Mouse (Mus musculus): ENCODE measurements around the gene H2-Q10.
"Not testable (repeated sequence)": the region's sequence is repeated elsewhere in the genome, so short reads cannot be mapped to it uniquely, and the experiment has no call there.

DNA sequence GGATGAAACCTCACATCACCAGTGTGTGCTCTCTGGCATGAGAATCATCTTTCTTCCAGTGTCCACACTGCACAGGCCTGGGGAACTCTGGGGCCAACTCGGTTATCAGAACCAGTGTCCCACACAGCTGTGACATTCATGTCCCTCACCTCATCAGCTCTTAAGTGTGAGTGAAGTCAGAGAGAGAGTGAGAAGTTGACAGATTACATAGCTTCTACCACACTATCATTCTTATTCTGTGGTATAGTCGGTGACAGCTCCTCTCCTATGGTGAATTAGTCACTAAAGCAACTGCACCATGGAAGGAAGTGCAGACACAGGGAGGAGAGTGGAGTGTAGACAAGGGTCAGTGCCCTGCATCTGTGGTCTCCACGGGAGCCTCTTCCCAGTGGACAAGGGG is 953 bp upstream of the H2-Q10 start:
- not testable (repeated sequence) for TF ChIP-seq CTCF (IDR thresholded peaks at IDR 0.05; ENCODE audit: low read depth, low read length); POLR2A (IDR thresholded peaks at IDR 0.05; ENCODE audit: insufficient read depth, low read length); EP300 (IDR thresholded peaks at IDR 0.05; ENCODE audit: insufficient read depth, low read depth, low read length)

Data from ES-Bruce4 (cell line).